Mouse (Mus musculus) gastrocnemius, postnatal 14 days (tissue): ENCODE data around the gene Syk. TPM values are rescaled to one million over a fixed set of nuclear protein-coding genes. Genes with fewer than 3 reads are reported as not detected.

Source experiments
- DNase-seq: peaks from one replicate; pipeline ENCODE4 v3.0.0; 2021; ENCODE audit warnings: mixed read lengths
- intact Hi-C: fragments of 180-260 bp; cut with DNase I; formaldehyde crosslinking; loops from one replicate; pipeline ENCODE4 v1.15.1; 2025; ENCODE audit warnings: low total_unique reads
- total RNA-seq, 2 experiments: library from RNA; stranded (reverse); gene quantifications; 2 replicates each; pipeline ENCODE4 v1.2.3; 2021

The Syk gene
- total RNA-seq, 2 experiments from 2014 or later = 2.5 to 3.3 TPM

GRCm38 (mm10) chr13:52675526-52676294 lies 92.7 kb downstream of the Syk start:
- intact Hi-C loops = no loop called here
- DNase-seq = no peak

GRCm38 (mm10) chr13:52676671-52677445 lies 93.9 kb downstream of the Syk start:
- no peak for DNase-seq

DNA sequence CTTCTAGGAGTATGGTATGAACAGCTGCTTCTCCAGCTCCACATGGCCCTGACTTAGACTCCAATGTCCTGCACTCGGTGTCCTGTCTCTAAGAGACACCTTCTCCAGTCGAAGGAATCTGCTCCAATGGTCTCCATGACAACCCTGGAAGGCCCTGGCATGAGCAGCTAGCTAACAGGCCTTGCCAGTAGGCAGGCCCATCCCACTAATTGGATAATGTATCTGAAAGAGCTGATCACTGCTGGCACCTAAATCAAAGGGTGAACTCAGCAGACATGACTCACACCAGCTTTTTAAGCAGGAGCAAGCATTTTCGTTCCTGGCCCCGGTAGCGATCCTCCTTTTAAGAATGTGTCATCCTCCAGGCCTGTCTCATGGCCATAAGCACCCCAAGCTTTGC lies 96.9 kb downstream of the Syk start:
- no peak for DNase-seq
- intact Hi-C loops = no loop called here

More at GRCm38 (mm10) chr13:52676671-52677445, 93.9 kb downstream of the Syk start:
- intact Hi-C loops = no loop called here

GRCm38 (mm10) chr13:52682107-52682506 lies 99.1 kb downstream of the Syk start:
- intact Hi-C loops = no loop called here
- DNase-seq = no peak

DNA sequence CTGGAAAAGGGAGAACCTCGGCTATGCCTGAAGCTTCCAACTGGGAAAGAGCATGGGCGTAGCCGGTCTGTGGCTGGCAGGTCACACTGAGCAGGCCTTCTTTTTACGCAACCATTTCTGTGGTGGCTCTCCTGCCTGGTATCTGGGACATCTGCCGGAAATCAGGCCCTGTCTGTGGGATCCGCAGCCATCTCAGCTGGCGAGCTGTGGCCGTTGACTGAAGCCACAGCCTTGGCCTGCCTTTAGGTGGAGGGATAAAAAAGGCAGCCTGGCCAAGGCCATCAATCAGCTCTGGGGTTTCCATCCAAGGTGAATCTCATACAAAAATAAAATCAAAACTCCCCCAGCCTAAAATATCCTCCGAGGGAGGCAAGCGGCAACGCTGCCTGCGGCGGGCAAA lies 107.5 kb downstream of the Syk start:
- intact Hi-C loops = no loop called here
- no peak for DNase-seq

DNA sequence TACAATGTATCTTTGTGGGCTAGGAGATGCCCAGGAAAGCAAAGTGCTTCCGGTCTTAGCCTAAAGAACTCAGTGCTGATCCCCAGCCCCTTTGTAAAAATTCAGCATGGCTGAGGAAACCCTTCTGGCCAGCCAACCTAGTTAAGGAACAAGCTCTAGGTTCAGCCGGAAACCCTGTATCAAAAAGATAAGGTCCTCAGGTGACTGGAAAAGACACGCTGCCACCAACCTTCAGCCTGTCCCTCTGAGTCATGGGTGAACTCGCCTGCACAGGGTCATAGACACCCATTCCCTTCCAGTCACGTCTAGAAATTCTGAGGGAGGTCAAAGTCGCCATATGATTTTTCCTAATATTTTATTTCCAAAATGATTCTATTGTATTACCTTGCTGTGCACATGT lies 109.3 kb downstream of the Syk start:
- intact Hi-C loops = no loop called here
- DNase-seq = no peak

- intact Hi-C loops = no loop called here
- no peak for DNase-seq
Measured at GRCm38 (mm10) chr13:52694857-52695256, 111.9 kb downstream of the Syk start.

Other genes with a start within 250 kb of the Syk start
- under 1 TPM; 0.06 to 0.13 TPM for gene Diras2, start 51.9 kb upstream of the Syk start, total RNA-seq